In the genomic region with DNA sequence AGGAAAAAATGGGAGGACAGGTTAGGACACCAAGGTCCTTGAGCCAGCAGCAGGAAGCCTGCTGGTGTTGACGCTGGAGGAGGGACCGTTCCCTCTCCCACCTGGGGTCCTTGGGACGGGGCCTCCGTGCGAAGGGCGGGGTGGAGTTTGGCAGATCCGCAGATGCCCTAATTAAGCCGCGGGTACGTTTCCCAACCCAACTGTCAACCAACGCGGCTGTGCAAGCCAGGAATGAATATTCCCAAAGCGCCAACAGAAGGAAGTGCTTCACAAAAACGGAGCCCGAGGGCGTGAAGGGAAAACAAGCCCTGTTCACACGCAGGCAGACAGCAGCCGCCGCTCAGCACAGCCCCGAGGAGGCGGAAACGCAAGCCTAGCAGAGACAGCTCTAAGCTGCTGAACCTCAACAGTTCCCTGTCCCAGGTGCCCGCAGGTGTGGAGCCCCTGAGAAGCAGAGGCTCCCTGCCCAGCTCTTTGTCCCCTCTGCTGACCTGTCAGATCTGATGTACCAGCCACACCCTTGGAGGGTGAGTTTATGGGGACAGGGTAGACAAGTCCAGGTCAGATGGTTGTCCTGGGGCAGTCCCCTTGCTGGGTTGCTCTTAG, we compare ENCODE assay signal across 8 mouse cellular contexts.
DNase-seq lines count a peak whose midpoint lies in the region; ATAC-seq and TF ChIP-seq lines count a peak whose summit lies in the region.

No protein-coding gene starts in this region.

- no peak for DNase-seq in lung, postnatal 0 days (ENCODE audit: low spot score)
- peak; percentile 21 for DNase-seq in forelimb bud, embryonic 11.5 days (ENCODE audit: low read depth, low spot score)
- DNase-seq in liver, embryonic 11.5 days (ENCODE audit: low spot score): peak; percentile 33
- peak; percentile 78 for DNase-seq in right cerebral cortex, postnatal 14 days
- no peak for DNase-seq in adrenal gland, adult 18-20 months (ENCODE audit: low spot score in 2 of 2)

- H3K4me3 ChIP-seq in lung, embryonic 16.5 days (ENCODE audit: low read length): peak overlapping the region; percentile 24
- H3K4me3 ChIP-seq in lung, postnatal 0 days (ENCODE audit: low read depth, low read length): no peak overlapping the region; the same call in 1 of the 2 replicates
- peak overlapping the region; percentile 28 for H3K4me3 ChIP-seq in intestine, embryonic 16.5 days (ENCODE audit: low read length)
- H3K4me3 ChIP-seq in liver, embryonic 11.5 days (ENCODE audit: low read depth, low read length): no peak overlapping the region

- H3K36me3 ChIP-seq in lung, embryonic 16.5 days (ENCODE audit: control insufficient read depth, insufficient read depth, low read length): no peaks in the 10 kb centered on the region
- no peaks in the 10 kb centered on the region for H3K36me3 ChIP-seq in lung, postnatal 0 days (ENCODE audit: insufficient read depth, low read length)
- no peaks in the 10 kb centered on the region for H3K36me3 ChIP-seq in intestine, embryonic 16.5 days (ENCODE audit: control insufficient read depth, insufficient read depth, low read length)
- H3K36me3 ChIP-seq in liver, embryonic 11.5 days (ENCODE audit: control insufficient read depth, insufficient read depth, low read length): no peaks in the 10 kb centered on the region

- no peak for ATAC-seq in lung, embryonic 16.5 days (ENCODE audit: low read depth)
- no peak; the same call in 1 of the 2 replicates for ATAC-seq in lung, postnatal 0 days
- ATAC-seq in intestine, embryonic 16.5 days: peak; percentile 56
- ATAC-seq in liver, embryonic 11.5 days (replicated peaks; ENCODE audit: low FRiP score): no peak
- ATAC-seq in granulocyte monocyte progenitor cell, adult 5-6 weeks (replicated peaks; ENCODE audit: poor library complexity, severe bottlenecking): no peak

- H3K4me1 ChIP-seq in lung, embryonic 16.5 days (replicated peaks; ENCODE audit: control insufficient read depth, insufficient read depth, low read length): 0 out of 2 replicates have a peak, but pooled peaks cover 3% of the 10 kb centered on the region
- H3K4me1 ChIP-seq in lung, postnatal 0 days (ENCODE audit: insufficient read depth, low read depth, low read length): no peaks in the 10 kb centered on the region
- 0 out of 2 replicates have a peak, but pooled peaks cover 3% of the 10 kb centered on the region for H3K4me1 ChIP-seq in intestine, embryonic 16.5 days (ENCODE audit: control insufficient read depth, insufficient read depth, low read length)
- H3K4me1 ChIP-seq in liver, embryonic 11.5 days (replicated peaks; ENCODE audit: control insufficient read depth, insufficient read depth, low read length): no peaks in the 10 kb centered on the region

- TF ChIP-seq EP300 in lung, postnatal 0 days (IDR thresholded peaks at IDR 0.05): no peak

- H3K9ac ChIP-seq in lung, embryonic 16.5 days (ENCODE audit: low read length): no peak overlapping the region
- no peak overlapping the region for H3K9ac ChIP-seq in lung, postnatal 0 days (replicated peaks; ENCODE audit: low read depth)
- peak overlapping the region; percentile 42; the same call in 1 of the 2 replicates for H3K9ac ChIP-seq in intestine, embryonic 16.5 days (ENCODE audit: low read depth, low read length)
- H3K9ac ChIP-seq in liver, embryonic 11.5 days (ENCODE audit: low read depth, low read length): no peak overlapping the region

- TF ChIP-seq CTCF in lung, postnatal 0 days (IDR thresholded peaks at IDR 0.05): no peak

- 2% methylated on average over 23 of the region's 23 CpGs for WGBS in lung, embryonic 16.5 days
- 5% methylated on average over 23 of the region's 23 CpGs for WGBS in lung, postnatal 0 days
- WGBS in intestine, embryonic 16.5 days: under 1% methylated on average over 23 of the region's 23 CpGs
- WGBS in liver, embryonic 11.5 days: 5% methylated on average over 23 of the region's 23 CpGs

- no peak overlapping the region for H3K27ac ChIP-seq in lung, embryonic 16.5 days (ENCODE audit: low read length)
- no peak overlapping the region for H3K27ac ChIP-seq in lung, postnatal 0 days (ENCODE audit: low read length)
- no peak overlapping the region for H3K27ac ChIP-seq in intestine, embryonic 16.5 days (ENCODE audit: low read length)
- H3K27ac ChIP-seq in liver, embryonic 11.5 days (ENCODE audit: low read depth, low read length): no peak overlapping the region

- no peaks in the 10 kb centered on the region for H3K9me3 ChIP-seq in lung, embryonic 16.5 days (ENCODE audit: control insufficient read depth, low read length)
- H3K9me3 ChIP-seq in lung, postnatal 0 days (ENCODE audit: low read length): no peaks in the 10 kb centered on the region
- H3K9me3 ChIP-seq in intestine, embryonic 16.5 days (ENCODE audit: control insufficient read depth, low read length): no peaks in the 10 kb centered on the region
- H3K9me3 ChIP-seq in liver, embryonic 11.5 days (ENCODE audit: control insufficient read depth, low read length): no peaks in the 10 kb centered on the region

- H3K27me3 ChIP-seq in lung, embryonic 16.5 days (ENCODE audit: control insufficient read depth, insufficient read depth, low read depth, low read length): peaks cover 9% of the 10 kb centered on the region; the same call in 1 of the 2 replicates
- H3K27me3 ChIP-seq in lung, postnatal 0 days (replicated peaks; ENCODE audit: insufficient read depth, low read length): no peaks in the 10 kb centered on the region
- H3K27me3 ChIP-seq in intestine, embryonic 16.5 days (replicated peaks; ENCODE audit: control insufficient read depth, insufficient read depth, low read length): no peaks in the 10 kb centered on the region; the same call in 1 of the 2 replicates
- H3K27me3 ChIP-seq in liver, embryonic 11.5 days (replicated peaks; ENCODE audit: control insufficient read depth, insufficient read depth, low read length): peaks cover 16% of the 10 kb centered on the region

- peak overlapping the region; percentile 42 for H3K4me2 ChIP-seq in lung, embryonic 16.5 days (ENCODE audit: low read depth, low read length)
- H3K4me2 ChIP-seq in lung, postnatal 0 days (replicated peaks; ENCODE audit: low read depth, low read length): no peak overlapping the region; the same call in 1 of the 2 replicates
- H3K4me2 ChIP-seq in intestine, embryonic 16.5 days (ENCODE audit: low read depth, low read length): peak overlapping the region; percentile 54
- H3K4me2 ChIP-seq in liver, embryonic 11.5 days: peak overlapping the region; percentile 42

Comparison
In these comparisons a context has a peak if more than half of its experiments do, and no peak if none do; other contexts are left out.
1. H3K4me3 ChIP-seq: peak in lung, embryonic 16.5 days (single experiment) and intestine, embryonic 16.5 days (single experiment); none in lung, postnatal 0 days (single experiment) and liver, embryonic 11.5 days (single experiment).
2. DNase-seq: peak in forelimb bud, embryonic 11.5 days (single experiment), liver, embryonic 11.5 days (single experiment) and right cerebral cortex, postnatal 14 days (single experiment); none in lung, postnatal 0 days (single experiment) and adrenal gland, adult 18-20 months (0 of 2).